Mouse (Mus musculus): ENCODE measurements at regions not wholly inside any gene's neighbourhood (a gene's known extent, or its start where the extent isn't known, plus 50 kb on each side); places are given as distances from the start of the nearest gene placed in this dataset.

GRCm38 (mm10) chr10:92625781-92626180 is 96.4 kb downstream of the Nedd1 start:
- DNase-seq: peak; percentile 38 to 62

GRCm38 (mm10) chr10:92615684-92616379 is 106.4 kb downstream of the Nedd1 start:
- DNase-seq: no peak

- no peak for DNase-seq
Observed at GRCm38 (mm10) chr10:92614341-92614740, 107.9 kb downstream of the Nedd1 start.

- DNase-seq: no peak
Observed at GRCm38 (mm10) chr10:92611060-92611459, 111.2 kb downstream of the Nedd1 start.

- DNase-seq: no peak
Observed at GRCm38 (mm10) chr10:92606761-92607160, 115.5 kb downstream of the Nedd1 start.

GRCm38 (mm10) chr10:92605646-92606045 is 116.6 kb downstream of the Nedd1 start:
- DNase-seq: no peak

GRCm38 (mm10) chr10:92600116-92600515 is 122.1 kb downstream of the Nedd1 start:
- DNase-seq: no peak

- no peak for DNase-seq
Observed at GRCm38 (mm10) chr10:92595496-92596355, 126.5 kb downstream of the Nedd1 start.

- peak; percentile 4 to 14 for DNase-seq
Observed at GRCm38 (mm10) chr10:92593947-92594460, 128.2 kb downstream of the Nedd1 start.

GRCm38 (mm10) chr10:92578872-92579271 is 143.3 kb downstream of the Nedd1 start:
- no peak for DNase-seq

GRCm38 (mm10) chr10:92570496-92570895 is 151.7 kb downstream of the Nedd1 start:
- no peak for DNase-seq

- DNase-seq: peak in 1 of 2 experiments; percentile 16
Observed at GRCm38 (mm10) chr10:92557463-92557862, 164.8 kb downstream of the Nedd1 start.

- peak; percentile 42 to 45 for DNase-seq
Observed at GRCm38 (mm10) chr10:92556526-92557422, 165.4 kb downstream of the Nedd1 start.

- no peak for DNase-seq
Observed at GRCm38 (mm10) chr10:92555727-92556525, 166.3 kb downstream of the Nedd1 start.

- DNase-seq: no peak
Observed at GRCm38 (mm10) chr10:92553966-92554365, 168.3 kb downstream of the Nedd1 start.

- DNase-seq: peak; percentile 16 to 17
Observed at GRCm38 (mm10) chr10:92548875-92549586, 173.2 kb downstream of the Nedd1 start.

- no peak for DNase-seq
Observed at GRCm38 (mm10) chr10:92538433-92538832, 183.8 kb downstream of the Nedd1 start.

- no peak for DNase-seq
Observed at GRCm38 (mm10) chr10:92516886-92517285, 205.3 kb downstream of the Nedd1 start.

GRCm38 (mm10) chr10:92511769-92512168 is 210.5 kb downstream of the Nedd1 start:
- no peak for DNase-seq

- no peak for DNase-seq
Observed at GRCm38 (mm10) chr10:92510677-92511076, 211.5 kb downstream of the Nedd1 start.

GRCm38 (mm10) chr10:92504271-92504670 is 217.9 kb downstream of the Nedd1 start:
- peak; percentile 78 to 87 for DNase-seq

Data from cerebellum, postnatal 10 days (tissue).